Mouse (Mus musculus): ENCODE measurements around the gene Mavs.
A peak's percentile ranks its signal among the peaks of the same experiment; 100 is the strongest.

The Mavs gene

GRCm38 (mm10) chr2:131261481-131262212 lies 27.8 kb downstream of the Mavs start:
- no peak for DNase-seq (ENCODE audit: low spot score in 2 of 2)

- DNase-seq (ENCODE audit: low spot score in 2 of 2) = peak; percentile 97 to 98
These were observed 28.4 kb downstream of the Mavs start, which contains the start of gene Pank2 for GRCm38 (mm10) chr2:131262213-131262672. Gene Pank2 (plus strand): TSS chr2:131262495.

- peak in 1 of 2 experiments; percentile 46 for DNase-seq (ENCODE audit: low spot score in 2 of 2)
These were observed 29.1 kb downstream of the Mavs start for GRCm38 (mm10) chr2:131262680-131263670.

GRCm38 (mm10) chr2:131264027-131264426 lies 30.2 kb downstream of the Mavs start:
- no peak for DNase-seq (ENCODE audit: low spot score in 2 of 2)

GRCm38 (mm10) chr2:131265056-131265455 lies 31.2 kb downstream of the Mavs start:
- no peak for DNase-seq (ENCODE audit: low spot score in 2 of 2)

GRCm38 (mm10) chr2:131275493-131275892 lies 41.6 kb downstream of the Mavs start:
- no peak for DNase-seq (ENCODE audit: low spot score in 2 of 2)

GRCm38 (mm10) chr2:131276722-131277121 lies 42.9 kb downstream of the Mavs start:
- DNase-seq (ENCODE audit: low spot score in 2 of 2) = no peak

GRCm38 (mm10) chr2:131281596-131281995 lies 47.7 kb downstream of the Mavs start:
- DNase-seq (ENCODE audit: low spot score in 2 of 2) = no peak

- DNase-seq (ENCODE audit: low spot score in 2 of 2) = no peak
These were observed 52.4 kb downstream of the Mavs start for GRCm38 (mm10) chr2:131286276-131286675.

- no peak for DNase-seq (ENCODE audit: low spot score in 2 of 2)
These were observed 56.8 kb downstream of the Mavs start for GRCm38 (mm10) chr2:131290669-131291068.

- peak in 1 of 2 experiments; percentile 44 for DNase-seq (ENCODE audit: low spot score in 2 of 2)
These were observed 62.9 kb downstream of the Mavs start for GRCm38 (mm10) chr2:131296746-131297261.

All from frontal cortex, postnatal 10 days (tissue).